Mouse (Mus musculus): ENCODE measurements at regions not wholly inside any gene's neighbourhood (a gene's known extent, or its start where the extent isn't known, plus 50 kb on each side); places are given as distances from the start of the nearest gene placed in this dataset.

DNA sequence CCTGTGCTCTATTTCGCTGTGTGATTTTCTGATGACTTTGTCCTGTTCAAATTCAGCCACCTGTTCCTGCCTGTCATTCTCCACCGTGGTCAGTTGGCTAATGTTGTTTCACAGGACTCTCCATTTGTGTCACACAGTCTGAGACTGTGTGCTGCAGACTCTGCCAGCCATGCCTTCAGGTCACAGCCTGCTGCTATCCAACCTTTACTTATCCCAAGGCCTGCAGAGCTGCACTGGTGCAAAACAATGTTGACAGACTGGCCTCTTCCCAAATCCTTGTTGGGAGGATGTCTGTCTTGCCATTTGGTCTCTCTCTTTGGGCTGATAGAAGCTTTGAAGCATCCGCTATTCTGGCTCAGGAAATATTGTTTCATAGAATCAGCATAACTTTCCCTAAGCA, 261.4 kb upstream of the Slitrk5 start:
- H3K9me3 ChIP-seq (replicated peaks; ENCODE audit: control insufficient read depth, insufficient read depth, low read length, poor library complexity, severe bottlenecking) = no peaks in the 10 kb centered on the region
- no peak overlapping the region for H3K4me3 ChIP-seq (ENCODE audit: low read depth, low read length)
- H3K27me3 ChIP-seq (ENCODE audit: control insufficient read depth, insufficient read depth, low read length, poor library complexity, severe bottlenecking) = no peaks in the 10 kb centered on the region
- no peaks in the 10 kb centered on the region for H3K36me3 ChIP-seq (ENCODE audit: control insufficient read depth, insufficient read depth, low read length, poor library complexity, severe bottlenecking)
- no peak overlapping the region for H3K9ac ChIP-seq (ENCODE audit: low read depth, poor library complexity, severe bottlenecking)
- H3K27ac ChIP-seq (ENCODE audit: insufficient read depth, low read length) = no peak overlapping the region
- TF ChIP-seq POLR2A (IDR thresholded peaks at IDR 0.05; ENCODE audit: insufficient read depth, low read length) (no peak), EP300 (IDR thresholded peaks at IDR 0.05; ENCODE audit: insufficient read depth, low read depth, low read length) (no peak), CTCF (IDR thresholded peaks at IDR 0.05; ENCODE audit: low read depth, low read length) (no peak)
- H3K4me1 ChIP-seq (ENCODE audit: control insufficient read depth, insufficient read depth, low read length) = no peaks in the 10 kb centered on the region

DNA sequence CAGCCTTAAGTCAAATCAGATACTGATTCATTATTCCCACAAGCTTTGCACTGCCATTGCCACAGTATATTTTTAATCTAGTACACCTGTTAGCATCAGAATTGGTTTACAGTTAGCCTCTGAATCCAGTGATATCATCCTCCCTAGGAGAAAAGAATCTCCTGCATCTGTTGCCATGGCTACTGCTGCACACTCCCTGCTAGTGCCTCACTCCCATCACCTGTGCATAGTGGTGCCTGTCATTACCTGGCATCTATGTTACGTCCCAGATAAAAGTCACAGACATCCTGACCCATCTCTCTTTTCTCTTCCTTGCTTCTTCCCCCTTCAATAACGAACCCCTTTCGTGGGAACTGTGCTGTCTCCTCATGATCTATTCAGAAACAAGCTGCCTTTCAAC, 256.4 kb upstream of the Slitrk5 start:
- H3K27ac ChIP-seq (ENCODE audit: insufficient read depth, low read length) = no peak overlapping the region
- H3K27me3 ChIP-seq (ENCODE audit: control insufficient read depth, insufficient read depth, low read length, poor library complexity, severe bottlenecking) = no peaks in the 10 kb centered on the region
- no peak overlapping the region for H3K4me3 ChIP-seq (ENCODE audit: low read depth, low read length)
- no peaks in the 10 kb centered on the region for H3K4me1 ChIP-seq (ENCODE audit: control insufficient read depth, insufficient read depth, low read length)
- no peaks in the 10 kb centered on the region for H3K9me3 ChIP-seq (replicated peaks; ENCODE audit: control insufficient read depth, insufficient read depth, low read length, poor library complexity, severe bottlenecking)
- no peak overlapping the region for H3K9ac ChIP-seq (ENCODE audit: low read depth, poor library complexity, severe bottlenecking)
- TF ChIP-seq EP300 (IDR thresholded peaks at IDR 0.05; ENCODE audit: insufficient read depth, low read depth, low read length) = no peak
- no peak for TF ChIP-seq POLR2A (IDR thresholded peaks at IDR 0.05; ENCODE audit: insufficient read depth, low read length)
- TF ChIP-seq CTCF (IDR thresholded peaks at IDR 0.05; ENCODE audit: low read depth, low read length) = no peak
- no peaks in the 10 kb centered on the region for H3K36me3 ChIP-seq (ENCODE audit: control insufficient read depth, insufficient read depth, low read length, poor library complexity, severe bottlenecking)

DNA sequence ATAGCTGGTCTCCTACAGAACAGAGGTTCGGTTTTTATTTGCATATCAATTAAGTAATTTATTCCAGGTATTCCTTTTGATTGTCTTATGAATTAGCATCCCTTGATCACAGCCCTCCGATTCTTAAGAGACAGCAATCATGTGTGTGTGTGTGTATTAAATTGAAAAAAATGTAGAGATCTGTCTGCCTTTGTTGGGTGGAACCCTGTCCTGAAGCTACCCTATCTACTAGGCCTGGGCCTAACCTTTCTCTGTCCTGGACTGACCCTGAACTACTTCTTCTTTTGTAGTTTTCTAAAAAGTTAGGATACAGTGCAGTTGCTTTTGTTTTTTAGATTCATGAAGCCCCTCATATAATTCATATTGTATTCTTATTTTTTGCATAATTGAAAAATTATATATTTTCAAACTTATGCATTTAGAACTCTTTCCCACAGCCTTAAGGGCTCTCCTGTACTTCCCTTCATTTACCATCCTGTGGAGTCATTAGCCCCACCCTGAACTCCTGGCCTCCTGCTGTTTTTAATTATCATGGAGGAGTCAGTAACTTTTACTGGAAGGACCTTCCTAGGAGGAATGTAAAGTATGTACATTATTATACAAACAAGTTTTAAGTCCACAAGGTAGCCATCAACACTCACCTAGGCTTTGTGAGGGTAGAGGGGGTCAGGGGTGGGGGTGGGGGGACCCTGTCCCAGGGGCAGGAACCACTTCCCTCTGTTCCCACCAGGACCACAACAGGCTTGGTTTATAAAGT, 245.6 kb upstream of the Slitrk5 start:
- H3K27ac ChIP-seq (ENCODE audit: insufficient read depth, low read length) = peak overlapping the region; percentile 59; the same call in 1 of the 2 replicates
- TF ChIP-seq EP300 (IDR thresholded peaks at IDR 0.05; ENCODE audit: insufficient read depth, low read depth, low read length) = 0 out of 2 replicates have a peak, but pooled peaks have one; percentile 42
- TF ChIP-seq POLR2A (IDR thresholded peaks at IDR 0.05; ENCODE audit: insufficient read depth, low read length) = no peak
- peaks cover 2% of the 10 kb centered on the region for H3K4me1 ChIP-seq (ENCODE audit: control insufficient read depth, insufficient read depth, low read length)

More for the DNA sequence above, 245.6 kb upstream of the Slitrk5 start:
- no peaks in the 10 kb centered on the region for H3K27me3 ChIP-seq (ENCODE audit: control insufficient read depth, insufficient read depth, low read length, poor library complexity, severe bottlenecking)
- H3K9me3 ChIP-seq (replicated peaks; ENCODE audit: control insufficient read depth, insufficient read depth, low read length, poor library complexity, severe bottlenecking) = no peaks in the 10 kb centered on the region
- H3K4me3 ChIP-seq (ENCODE audit: low read depth, low read length) = no peak overlapping the region
- no peak overlapping the region for H3K9ac ChIP-seq (ENCODE audit: low read depth, poor library complexity, severe bottlenecking)
- no peaks in the 10 kb centered on the region for H3K36me3 ChIP-seq (ENCODE audit: control insufficient read depth, insufficient read depth, low read length, poor library complexity, severe bottlenecking)
